13 mouse cellular contexts compared by ENCODE assay signal in genomic region chr1:143852779-143853358, GRCm38 (mm10).
DNase-seq lines count a peak whose midpoint lies in the region; ATAC-seq and TF ChIP-seq lines count a peak whose summit lies in the region.
"Had no signal": no experiment of that assay in that cellular context is flagged by ENCODE, and none has a peak within 500 bp of the region (broad histone marks: within the 10 kb centered on the region; RNA-seq: fewer than 3 reads in every experiment).

No protein-coding gene starts in this region.

- no peak for TF ChIP-seq EP300 in stomach, postnatal 0 days (optimal IDR thresholded peaks at IDR 0.05)

- H3K27ac ChIP-seq in hindbrain, embryonic 12.5 days: peak overlapping the region; percentile 48
- H3K27ac ChIP-seq in hindbrain, postnatal 0 days: no peak overlapping the region
- 0 out of 2 replicates have a peak overlapping the region, but pooled peaks have one; percentile 21 for H3K27ac ChIP-seq in stomach, embryonic 15.5 days
- no peak overlapping the region for H3K27ac ChIP-seq in stomach, postnatal 0 days (replicated peaks)
- peak overlapping the region; percentile 74 for H3K27ac ChIP-seq in midbrain, embryonic 13.5 days
- H3K27ac ChIP-seq: forebrain, embryonic 12.5 days; intestine, embryonic 15.5 days had no signal

- no peak overlapping the region for H3K9ac ChIP-seq in hindbrain, embryonic 12.5 days
- no peak overlapping the region for H3K9ac ChIP-seq in hindbrain, postnatal 0 days (replicated peaks; ENCODE audit: low read length)
- no peak overlapping the region for H3K9ac ChIP-seq in stomach, embryonic 15.5 days
- H3K9ac ChIP-seq in stomach, postnatal 0 days (ENCODE audit: low read length): no peak overlapping the region
- H3K9ac ChIP-seq in midbrain, embryonic 13.5 days (replicated peaks): no peak overlapping the region
- H3K9ac ChIP-seq: forebrain, embryonic 12.5 days; intestine, embryonic 15.5 days had no signal

- no peak for DNase-seq in hindbrain, postnatal 0 days (ENCODE audit: low spot score)
- DNase-seq in stomach, postnatal 0 days (ENCODE audit: low spot score): no peak
- no peak for DNase-seq in frontal cortex, adult 2 months (ENCODE audit: extremely low spot score in 1 of 2, low spot score in 1 of 2)
- DNase-seq in ovary, postnatal 14 days (ENCODE audit: low spot score): no peak
- DNase-seq: kidney, postnatal 4 days; layer of hippocampus, postnatal 36 days; lung, adult 18-20 months; thymus, postnatal 36 days had no signal

- TF ChIP-seq CTCF in hindbrain, postnatal 0 days (IDR thresholded peaks at IDR 0.05; ENCODE audit: low read depth): no peak
- no peak for TF ChIP-seq CTCF in stomach, postnatal 0 days (IDR thresholded peaks at IDR 0.05; ENCODE audit: low read depth)

- no peak overlapping the region for H3K4me2 ChIP-seq in hindbrain, embryonic 12.5 days (replicated peaks)
- no peak overlapping the region for H3K4me2 ChIP-seq in hindbrain, postnatal 0 days (ENCODE audit: low read depth, low read length)
- no peak overlapping the region for H3K4me2 ChIP-seq in stomach, embryonic 15.5 days
- no peak overlapping the region for H3K4me2 ChIP-seq in stomach, postnatal 0 days (replicated peaks; ENCODE audit: low read depth)
- H3K4me2 ChIP-seq in midbrain, embryonic 13.5 days (replicated peaks): no peak overlapping the region
- H3K4me2 ChIP-seq: forebrain, embryonic 12.5 days; intestine, embryonic 15.5 days had no signal

- peak; percentile 43; the same call in 1 of the 2 replicates for ATAC-seq in hindbrain, embryonic 12.5 days (ENCODE audit: low FRiP score)
- no peak for ATAC-seq in hindbrain, postnatal 0 days
- no peak for ATAC-seq in stomach, embryonic 15.5 days (ENCODE audit: insufficient read depth, low FRiP score, low read depth)
- no peak for ATAC-seq in stomach, postnatal 0 days (ENCODE audit: low FRiP score, low TSS enrichment)
- peak; percentile 88 for ATAC-seq in midbrain, embryonic 13.5 days
- ATAC-seq: intestine, embryonic 15.5 days had no signal

- H3K9me3 ChIP-seq in hindbrain, embryonic 12.5 days (replicated peaks): no peaks in the 10 kb centered on the region
- no peaks in the 10 kb centered on the region for H3K9me3 ChIP-seq in hindbrain, postnatal 0 days (ENCODE audit: low read length)
- H3K9me3 ChIP-seq in stomach, embryonic 15.5 days: no peaks in the 10 kb centered on the region
- no peaks in the 10 kb centered on the region for H3K9me3 ChIP-seq in stomach, postnatal 0 days (ENCODE audit: control insufficient read depth, low read length)
- H3K9me3 ChIP-seq in midbrain, embryonic 13.5 days: no peaks in the 10 kb centered on the region
- H3K9me3 ChIP-seq: forebrain, embryonic 12.5 days; intestine, embryonic 15.5 days had no signal

- H3K4me3 ChIP-seq in hindbrain, embryonic 12.5 days: no peak overlapping the region
- H3K4me3 ChIP-seq in hindbrain, postnatal 0 days (ENCODE audit: low read length): no peak overlapping the region
- H3K4me3 ChIP-seq in stomach, embryonic 15.5 days (replicated peaks): no peak overlapping the region
- no peak overlapping the region for H3K4me3 ChIP-seq in stomach, postnatal 0 days (ENCODE audit: low read depth, low read length)
- no peak overlapping the region for H3K4me3 ChIP-seq in midbrain, embryonic 13.5 days (replicated peaks)
- H3K4me3 ChIP-seq: forebrain, embryonic 12.5 days; intestine, embryonic 15.5 days had no signal

- H3K4me1 ChIP-seq in hindbrain, embryonic 12.5 days: 0 out of 2 replicates have a peak, but pooled peaks cover 4% of the 10 kb centered on the region
- no peaks in the 10 kb centered on the region for H3K4me1 ChIP-seq in hindbrain, postnatal 0 days (ENCODE audit: insufficient read depth, low read length)
- no peaks in the 10 kb centered on the region for H3K4me1 ChIP-seq in stomach, embryonic 15.5 days
- H3K4me1 ChIP-seq in stomach, postnatal 0 days (replicated peaks; ENCODE audit: control insufficient read depth, insufficient read depth): no peaks in the 10 kb centered on the region
- H3K4me1 ChIP-seq in midbrain, embryonic 13.5 days (replicated peaks): peaks cover 8% of the 10 kb centered on the region
- H3K4me1 ChIP-seq: forebrain, embryonic 12.5 days; intestine, embryonic 15.5 days had no signal

- no peaks in the 10 kb centered on the region for H3K27me3 ChIP-seq in hindbrain, embryonic 12.5 days
- no peaks in the 10 kb centered on the region for H3K27me3 ChIP-seq in hindbrain, postnatal 0 days (ENCODE audit: insufficient read depth, low read length)
- no peaks in the 10 kb centered on the region for H3K27me3 ChIP-seq in stomach, embryonic 15.5 days (replicated peaks)
- H3K27me3 ChIP-seq in stomach, postnatal 0 days (ENCODE audit: control insufficient read depth, insufficient read depth, low read length): no peaks in the 10 kb centered on the region
- H3K27me3 ChIP-seq in midbrain, embryonic 13.5 days: no peaks in the 10 kb centered on the region
- H3K27me3 ChIP-seq: forebrain, embryonic 12.5 days; intestine, embryonic 15.5 days had no signal

- WGBS in hindbrain, embryonic 12.5 days: 52% methylated on average over 2 of the region's 2 CpGs
- WGBS in hindbrain, postnatal 0 days: 64% methylated on average over 2 of the region's 2 CpGs
- WGBS in stomach, embryonic 15.5 days: 79% methylated on average over 2 of the region's 2 CpGs
- WGBS in stomach, postnatal 0 days: 90% methylated on average over 2 of the region's 2 CpGs
- WGBS in midbrain, embryonic 13.5 days: 58% methylated on average over 2 of the region's 2 CpGs

- no peaks in the 10 kb centered on the region for H3K36me3 ChIP-seq in hindbrain, embryonic 12.5 days
- no peaks in the 10 kb centered on the region for H3K36me3 ChIP-seq in hindbrain, postnatal 0 days (ENCODE audit: insufficient read depth, low read length)
- H3K36me3 ChIP-seq in stomach, embryonic 15.5 days: no peaks in the 10 kb centered on the region
- H3K36me3 ChIP-seq in stomach, postnatal 0 days (ENCODE audit: control insufficient read depth, insufficient read depth, low read length): no peaks in the 10 kb centered on the region
- H3K36me3 ChIP-seq in midbrain, embryonic 13.5 days: no peaks in the 10 kb centered on the region
- H3K36me3 ChIP-seq: forebrain, embryonic 12.5 days; intestine, embryonic 15.5 days had no signal

Comparison
In these comparisons a context has a peak if more than half of its experiments do, and no peak if none do; other contexts are left out.
1. ATAC-seq: peak in hindbrain, embryonic 12.5 days (single experiment) and midbrain, embryonic 13.5 days (single experiment); none in hindbrain, postnatal 0 days (single experiment), stomach, embryonic 15.5 days (single experiment) and stomach, postnatal 0 days (single experiment).
2. H3K27ac ChIP-seq: peak in hindbrain, embryonic 12.5 days (single experiment), stomach, embryonic 15.5 days (single experiment) and midbrain, embryonic 13.5 days (single experiment); none in hindbrain, postnatal 0 days (single experiment) and stomach, postnatal 0 days (single experiment).